Mouse (Mus musculus): Measurements from ENCODE around the gene Saa4.
"Not testable (repeated sequence)": the region's sequence is repeated elsewhere in the genome, so short reads cannot be mapped to it uniquely, and the experiment has no call there.

Saa4 gene

GRCm38 (mm10) chr7:46732458-46732857, at the start of gene Saa4:
Saa4 (minus strand) TSS chr7:46732603.
- no peak for DNase-seq

GRCm38 (mm10) chr7:46770706-46771105, 38.3 kb upstream of the Saa4 start:
- peak; percentile 80 for DNase-seq

GRCm38 (mm10) chr7:46768451-46768850, 36.0 kb upstream of the Saa4 start:
- DNase-seq, result no peak

GRCm38 (mm10) chr7:46767371-46767770, 35.0 kb upstream of the Saa4 start:
- no peak for DNase-seq

- DNase-seq, result no peak
These were observed 32.3 kb upstream of the Saa4 start for GRCm38 (mm10) chr7:46764672-46765071.

GRCm38 (mm10) chr7:46762601-46763000, 30.2 kb upstream of the Saa4 start:
- no peak for DNase-seq

GRCm38 (mm10) chr7:46761049-46761795, 28.8 kb upstream of the Saa4 start:
- DNase-seq, result no peak

GRCm38 (mm10) chr7:46751490-46751889, 19.1 kb upstream of the Saa4 start, which contains the start of gene Saa2:
Saa2 (plus strand) TSS chr7:46751790.
- no peak for DNase-seq

- DNase-seq, result no peak
These were observed 16.1 kb upstream of the Saa4 start for GRCm38 (mm10) chr7:46748459-46748858.

GRCm38 (mm10) chr7:46746381-46746780, 14.0 kb upstream of the Saa4 start:
- DNase-seq, result no peak

GRCm38 (mm10) chr7:46745816-46746215, 13.4 kb upstream of the Saa4 start:
- DNase-seq, result no peak

- not testable (repeated sequence) for DNase-seq
These were observed 10.5 kb upstream of the Saa4 start, which contains the start of gene Saa1 for GRCm38 (mm10) chr7:46742880-46743279. Saa1 (minus strand) TSS chr7:46742980.

- DNase-seq, result not testable (repeated sequence)
These were observed 7.6 kb upstream of the Saa4 start for GRCm38 (mm10) chr7:46740041-46740440.

- DNase-seq, result no peak
These were observed 6.4 kb upstream of the Saa4 start for GRCm38 (mm10) chr7:46738561-46739460.

GRCm38 (mm10) chr7:46734983-46735382, 2.6 kb upstream of the Saa4 start:
- DNase-seq, result no peak

GRCm38 (mm10) chr7:46727584-46727983, 4.8 kb downstream of the Saa4 start:
- DNase-seq, result no peak

- no peak for DNase-seq
These were observed 8.0 kb downstream of the Saa4 start for GRCm38 (mm10) chr7:46724396-46724795.

- no peak for DNase-seq
These were observed 8.6 kb downstream of the Saa4 start for GRCm38 (mm10) chr7:46723849-46724248.

- no peak for DNase-seq
These were observed 9.0 kb downstream of the Saa4 start for GRCm38 (mm10) chr7:46723354-46723753.

- peak; percentile 75 for DNase-seq
These were observed 11.9 kb downstream of the Saa4 start for GRCm38 (mm10) chr7:46720460-46720859.

GRCm38 (mm10) chr7:46719526-46719925, 12.9 kb downstream of the Saa4 start:
- DNase-seq, result peak; percentile 67

- peak; percentile 97 for DNase-seq
These were observed 13.7 kb downstream of the Saa4 start for GRCm38 (mm10) chr7:46718591-46719270.

- DNase-seq, result peak; percentile 66
These were observed 15.5 kb downstream of the Saa4 start for GRCm38 (mm10) chr7:46716897-46717296.

All from cerebellum, adult 9-10 months (tissue).